Comparison of ENCODE assay signal across 9 mouse cellular contexts in genomic region chr9:37349050-37349449, GRCm38 (mm10). TPM values are rescaled to one million over a fixed set of nuclear protein-coding genes. Genes with fewer than 3 reads are reported as not detected.
DNase-seq lines count a peak whose midpoint lies in the region; ATAC-seq and TF ChIP-seq lines count a peak whose summit lies in the region.
"Had no signal": no experiment of that assay in that cellular context is flagged by ENCODE, and none has a peak within 500 bp of the region (broad histone marks: within the 10 kb centered on the region; RNA-seq: fewer than 3 reads in every experiment).

No protein-coding gene starts in this region.

- no peaks in the 10 kb centered on the region for H3K9me3 ChIP-seq in heart, embryonic 16.5 days (replicated peaks; ENCODE audit: control insufficient read depth, low read length)
- H3K9me3 ChIP-seq in hindbrain, embryonic 12.5 days (replicated peaks): no peaks in the 10 kb centered on the region
- H3K9me3 ChIP-seq in midbrain, embryonic 12.5 days: no peaks in the 10 kb centered on the region

- H3K9ac ChIP-seq in heart, embryonic 16.5 days (ENCODE audit: low read length): peak overlapping the region; percentile 96
- H3K9ac ChIP-seq in hindbrain, embryonic 12.5 days: peak overlapping the region; percentile 66
- H3K9ac ChIP-seq in midbrain, embryonic 12.5 days (replicated peaks): peak overlapping the region; percentile 80

- no peak overlapping the region for H3K27ac ChIP-seq in heart, embryonic 16.5 days (ENCODE audit: low read length)
- no peak overlapping the region for H3K27ac ChIP-seq in bone marrow, adult 2 months (ENCODE audit: control insufficient read depth, insufficient read depth, low read depth, low read length, poor library complexity)
- H3K27ac ChIP-seq in hindbrain, embryonic 12.5 days: peak overlapping the region; percentile 79; the same call in 1 of the 2 replicates
- no peak overlapping the region for H3K27ac ChIP-seq in midbrain, embryonic 12.5 days (replicated peaks)

- no peak for ATAC-seq in heart, embryonic 16.5 days (replicated peaks; ENCODE audit: extremely low read depth, insufficient read depth, low FRiP score)
- no peak for ATAC-seq in hindbrain, embryonic 12.5 days (ENCODE audit: low FRiP score)
- ATAC-seq in midbrain, embryonic 12.5 days (ENCODE audit: low FRiP score, low read depth): no peak

- peak overlapping the region; percentile 87 for H3K4me2 ChIP-seq in heart, embryonic 16.5 days (ENCODE audit: low read depth, low read length)
- H3K4me2 ChIP-seq in hindbrain, embryonic 12.5 days (replicated peaks): peak overlapping the region; percentile 90
- peak overlapping the region; percentile 87 for H3K4me2 ChIP-seq in midbrain, embryonic 12.5 days (replicated peaks)

- 88% methylated on average over 3 of the region's 3 CpGs for WGBS in heart, embryonic 16.5 days
- WGBS in bone marrow, adult 2 months: 94% methylated on average over 3 of the region's 3 CpGs
- WGBS in hindbrain, embryonic 12.5 days: 89% methylated on average over 3 of the region's 3 CpGs
- 93% methylated on average over 3 of the region's 3 CpGs for WGBS in midbrain, embryonic 12.5 days

- no peak for TF ChIP-seq CTCF in bone marrow, adult 2 months (IDR thresholded peaks at IDR 0.05; ENCODE audit: control insufficient read depth, insufficient read depth, low read length)

- H3K36me3 ChIP-seq in heart, embryonic 16.5 days (ENCODE audit: control insufficient read depth, insufficient read depth): no peaks in the 10 kb centered on the region
- H3K36me3 ChIP-seq in hindbrain, embryonic 12.5 days: no peaks in the 10 kb centered on the region
- no peaks in the 10 kb centered on the region for H3K36me3 ChIP-seq in midbrain, embryonic 12.5 days

- no peak for DNase-seq in heart, adult 18-20 months
- DNase-seq in spleen, postnatal 36 days (ENCODE audit: low spot score in 2 of 2): no peak
- no peak for DNase-seq in Muller cell, postnatal 12 days (ENCODE audit: inconsistent ontology term)
- no peak for DNase-seq in thymus, postnatal 0 days (ENCODE audit: low spot score)

- H3K4me1 ChIP-seq in heart, embryonic 16.5 days (ENCODE audit: control insufficient read depth, insufficient read depth, low read length): peaks cover 8% of the 10 kb centered on the region
- H3K4me1 ChIP-seq in bone marrow, adult 2 months (ENCODE audit: control insufficient read depth, insufficient read depth, low read length): no peaks in the 10 kb centered on the region; the same call in 1 of the 2 replicates
- H3K4me1 ChIP-seq in hindbrain, embryonic 12.5 days: peaks cover 8% of the 10 kb centered on the region
- H3K4me1 ChIP-seq in midbrain, embryonic 12.5 days: peaks cover 11% of the 10 kb centered on the region

- peak overlapping the region; percentile 94 for H3K4me3 ChIP-seq in heart, embryonic 16.5 days (ENCODE audit: low read length)
- peak overlapping the region; percentile 37 for H3K4me3 ChIP-seq in bone marrow, adult 2 months (replicated peaks; ENCODE audit: control insufficient read depth, low read depth, low read length)
- H3K4me3 ChIP-seq in hindbrain, embryonic 12.5 days: peak overlapping the region; percentile 59
- peak overlapping the region; percentile 81 for H3K4me3 ChIP-seq in midbrain, embryonic 12.5 days

- no peaks in the 10 kb centered on the region for H3K27me3 ChIP-seq in heart, embryonic 16.5 days (ENCODE audit: control insufficient read depth, insufficient read depth, low read length)
- no peaks in the 10 kb centered on the region for H3K27me3 ChIP-seq in hindbrain, embryonic 12.5 days
- no peaks in the 10 kb centered on the region for H3K27me3 ChIP-seq in midbrain, embryonic 12.5 days

- TF ChIP-seq POLR2A in bone marrow, adult 2 months (IDR thresholded peaks at IDR 0.05; ENCODE audit: borderline replicate concordance, control insufficient read depth, low read depth, low read length): no peak

RNA-seq across cellular contexts. Expression of gene Ccdc15, which starts 0.8 kb away (rescaled TPM):
- 3.8 and 4.6 TPM in 2 replicates for polyA plus RNA-seq in heart, embryonic 16.5 days (2015; fragmentation: Nextera tagmentation; extraction: Ambion mirVana)
- total RNA-seq in heart, adult 18-20 months (2021): 1 to 10 TPM; 1.5 to 2.1 TPM
- 1.8 and 3.1 TPM in 2 replicates for polyA plus RNA-seq in bone marrow, adult 2 months (2011; ENCODE audit: insufficient read depth, insufficient read length, low replicate concordance, missing spikeins)
- polyA plus RNA-seq in hindbrain, embryonic 12.5 days (2016; fragmentation: Nextera tagmentation; extraction: Ambion mirVana): 8.2 and 10.5 TPM in 2 replicates
- polyA plus RNA-seq in midbrain, embryonic 12.5 days (2016; fragmentation: Nextera tagmentation; extraction: Ambion mirVana): 11.3 and 13.5 TPM in 2 replicates
- polyA plus RNA-seq in thymus, postnatal 0 days (2015; fragmentation: Nextera tagmentation; extraction: Ambion mirVana): 11.2 and 14.6 TPM in 2 replicates

RNA-seq across cellular contexts. Expression of gene Hepacam, which starts 18.1 kb away (rescaled TPM):
- polyA plus RNA-seq in heart, embryonic 16.5 days (2015; fragmentation: Nextera tagmentation; extraction: Ambion mirVana): 0.08 and 0.10 TPM in 2 replicates
- total RNA-seq in heart, adult 18-20 months (2021): under 1 TPM in 1 of 2 experiments, not detected in 1; 0.08 TPM
- 0.67 TPM in 1 of 2 replicates, not detected in the other for polyA plus RNA-seq in bone marrow, adult 2 months (2011; ENCODE audit: insufficient read depth, insufficient read length, low replicate concordance, missing spikeins)
- 0.26 and 0.36 TPM in 2 replicates for polyA plus RNA-seq in hindbrain, embryonic 12.5 days (2016; fragmentation: Nextera tagmentation; extraction: Ambion mirVana)
- 0.26 TPM in 2 replicates for polyA plus RNA-seq in midbrain, embryonic 12.5 days (2016; fragmentation: Nextera tagmentation; extraction: Ambion mirVana)
- 0.10 TPM in 1 of 2 replicates, not detected in the other for polyA plus RNA-seq in thymus, postnatal 0 days (2015; fragmentation: Nextera tagmentation; extraction: Ambion mirVana)
- total RNA-seq: monocyte, adult 5-6 weeks had no signal

RNA-seq across cellular contexts. Expression of gene Robo4, which starts 52.6 kb away (rescaled TPM):
- polyA plus RNA-seq in heart, embryonic 16.5 days (2015; fragmentation: Nextera tagmentation; extraction: Ambion mirVana): 9.2 and 11.2 TPM in 2 replicates
- 10 to 100 TPM; 27.9 to 38.3 TPM for total RNA-seq in heart, adult 18-20 months (2021)
- polyA plus RNA-seq in bone marrow, adult 2 months (2011; ENCODE audit: insufficient read depth, insufficient read length, low replicate concordance, missing spikeins): 4.8 and 9.6 TPM in 2 replicates
- 8.0 and 12.0 TPM in 2 replicates for polyA plus RNA-seq in hindbrain, embryonic 12.5 days (2016; fragmentation: Nextera tagmentation; extraction: Ambion mirVana)
- 6.1 and 6.2 TPM in 2 replicates for polyA plus RNA-seq in midbrain, embryonic 12.5 days (2016; fragmentation: Nextera tagmentation; extraction: Ambion mirVana)
- 2.5 and 3.4 TPM in 2 replicates for polyA plus RNA-seq in thymus, postnatal 0 days (2015; fragmentation: Nextera tagmentation; extraction: Ambion mirVana)
- total RNA-seq: monocyte, adult 5-6 weeks had no signal

Comparison
In these comparisons a context has a peak if more than half of its experiments do, and no peak if none do; other contexts are left out.
1. H3K4me3 ChIP-seq: peak in every context shown above with its lines; median percentile 94 in heart, embryonic 16.5 days; 81 in midbrain, embryonic 12.5 days; 59 in hindbrain, embryonic 12.5 days; 37 in bone marrow, adult 2 months.